Mouse (Mus musculus): ENCODE results near the gene Polr2g. TPM values are rescaled to one million over a fixed set of nuclear protein-coding genes. Genes with fewer than 3 reads are reported as not detected.
A peak's percentile ranks its signal among the peaks of the same experiment; 100 is the strongest.
"Not testable (repeated sequence)": the region's sequence is repeated elsewhere in the genome, so short reads cannot be mapped to it uniquely, and the experiment has no call there.

The Polr2g gene
- 6.3 TPM in 1 of 2 replicates, not detected in the other for polyA plus RNA-seq (2012; ENCODE audit: insufficient read depth, low replicate concordance)

GRCm38 (mm10) chr19:8798264-8798946 is at the start of gene Polr2g:
Polr2g (minus strand) TSS chr19:8798577.
- H3K27me3 ChIP-seq (replicated peaks) = no peaks in the 10 kb centered on the region
- TF ChIP-seq GATA1 (IDR thresholded peaks at IDR 0.05; ENCODE audit: borderline replicate concordance, low read length) = no peak
- peak; percentile 37; the same call in 1 of the 2 replicates for TF ChIP-seq FLI1 (IDR thresholded peaks at IDR 0.05; ENCODE audit: low read length)
- peak within 1 kb of the TSS; percentile 99 for H3K4me3 ChIP-seq (replicated peaks)
- H3K36me3 ChIP-seq (replicated peaks; ENCODE audit: low read length) = peaks cover 28% of the 10 kb centered on the region
- H3K9me3 ChIP-seq = peaks cover 2% of the 10 kb centered on the region
- H3K4me1 ChIP-seq = peaks cover 44% of the 10 kb centered on the region

- Histone ChIP-seq H3K27me3 (replicated peaks) (no peaks in the 10 kb centered on the region), H3K4me3 (replicated peaks) (no peak overlapping the region), H3K9me3 (no peaks in the 10 kb centered on the region)
Observed at GRCm38 (mm10) chr19:8844371-8845129, 46.2 kb upstream of the Polr2g start.

GRCm38 (mm10) chr19:8842961-8843360 is 44.6 kb upstream of the Polr2g start:
- H3K4me1 ChIP-seq = peaks cover 50% of the 10 kb centered on the region
- no peaks in the 10 kb centered on the region for H3K27me3 ChIP-seq (replicated peaks)
- H3K36me3 ChIP-seq (replicated peaks; ENCODE audit: low read length) = peaks cover 71% of the 10 kb centered on the region
- H3K9me3 ChIP-seq = no peaks in the 10 kb centered on the region
- TF ChIP-seq FLI1 (IDR thresholded peaks at IDR 0.05; ENCODE audit: low read length) = no peak
- TF ChIP-seq GATA1 (IDR thresholded peaks at IDR 0.05; ENCODE audit: borderline replicate concordance, low read length) = no peak
- peak overlapping the region; percentile 40 for H3K4me3 ChIP-seq (replicated peaks)

More at GRCm38 (mm10) chr19:8844371-8845129, 46.2 kb upstream of the Polr2g start:
- TF ChIP-seq GATA1 (IDR thresholded peaks at IDR 0.05; ENCODE audit: borderline replicate concordance, low read length) (no peak), FLI1 (IDR thresholded peaks at IDR 0.05; ENCODE audit: low read length) (no peak)
- peaks cover 35% of the 10 kb centered on the region for H3K4me1 ChIP-seq
- peaks cover 79% of the 10 kb centered on the region for H3K36me3 ChIP-seq (replicated peaks; ENCODE audit: low read length)

GRCm38 (mm10) chr19:8841012-8841411 is 42.6 kb upstream of the Polr2g start:
- Histone ChIP-seq H3K4me3 (replicated peaks) (peak overlapping the region; percentile 94), H3K9me3 (no peaks in the 10 kb centered on the region), H3K27me3 (replicated peaks) (no peaks in the 10 kb centered on the region), H3K4me1 (peaks cover 62% of the 10 kb centered on the region), H3K36me3 (replicated peaks; ENCODE audit: low read length) (peaks cover 55% of the 10 kb centered on the region)
- TF ChIP-seq GATA1 (IDR thresholded peaks at IDR 0.05; ENCODE audit: borderline replicate concordance, low read length) = no peak
- TF ChIP-seq FLI1 (IDR thresholded peaks at IDR 0.05; ENCODE audit: low read length) = no peak

GRCm38 (mm10) chr19:8839908-8840791 is 41.8 kb upstream of the Polr2g start:
- peaks cover 55% of the 10 kb centered on the region for H3K36me3 ChIP-seq (replicated peaks; ENCODE audit: low read length)
- H3K27me3 ChIP-seq (replicated peaks) = no peaks in the 10 kb centered on the region
- H3K9me3 ChIP-seq = no peaks in the 10 kb centered on the region
- no peak for TF ChIP-seq FLI1 (IDR thresholded peaks at IDR 0.05; ENCODE audit: low read length)
- no peak for TF ChIP-seq GATA1 (IDR thresholded peaks at IDR 0.05; ENCODE audit: borderline replicate concordance, low read length)
- peaks cover 62% of the 10 kb centered on the region for H3K4me1 ChIP-seq
- H3K4me3 ChIP-seq (replicated peaks) = peak overlapping the region; percentile 94

GRCm38 (mm10) chr19:8839103-8839907 is 40.9 kb upstream of the Polr2g start, which contains the start of gene Gng3:
Gng3 (minus strand) TSS chr19:8839194.
- Histone ChIP-seq H3K27me3 (replicated peaks) (no peaks in the 10 kb centered on the region), H3K4me3 (replicated peaks) (peak within 1 kb of the TSS; percentile 94), H3K9me3 (no peaks in the 10 kb centered on the region), H3K4me1 (peaks cover 59% of the 10 kb centered on the region), H3K36me3 (replicated peaks; ENCODE audit: low read length) (peaks cover 56% of the 10 kb centered on the region)
- TF ChIP-seq GATA1 (IDR thresholded peaks at IDR 0.05; ENCODE audit: borderline replicate concordance, low read length) (no peak), FLI1 (IDR thresholded peaks at IDR 0.05; ENCODE audit: low read length) (no peak)

GRCm38 (mm10) chr19:8838041-8838730 is 39.8 kb upstream of the Polr2g start:
- Histone ChIP-seq H3K27me3 (replicated peaks) (no peaks in the 10 kb centered on the region), H3K36me3 (replicated peaks; ENCODE audit: low read length) (peaks cover 59% of the 10 kb centered on the region), H3K4me3 (replicated peaks) (peak overlapping the region; percentile 93), H3K4me1 (peaks cover 58% of the 10 kb centered on the region), H3K9me3 (no peaks in the 10 kb centered on the region)
- TF ChIP-seq FLI1 (IDR thresholded peaks at IDR 0.05; ENCODE audit: low read length) (no peak), GATA1 (IDR thresholded peaks at IDR 0.05; ENCODE audit: borderline replicate concordance, low read length) (no peak)

- H3K36me3 ChIP-seq (replicated peaks; ENCODE audit: low read length) = peaks cover 60% of the 10 kb centered on the region
- no peaks in the 10 kb centered on the region for H3K27me3 ChIP-seq (replicated peaks)
- no peaks in the 10 kb centered on the region for H3K9me3 ChIP-seq
- H3K4me3 ChIP-seq (replicated peaks) = peak within 1 kb of the TSS; percentile 93
- peaks cover 58% of the 10 kb centered on the region for H3K4me1 ChIP-seq
- no peak for TF ChIP-seq GATA1 (IDR thresholded peaks at IDR 0.05; ENCODE audit: borderline replicate concordance, low read length)
- TF ChIP-seq FLI1 (IDR thresholded peaks at IDR 0.05; ENCODE audit: low read length) = no peak
Observed at GRCm38 (mm10) chr19:8837251-8837791, 38.9 kb upstream of the Polr2g start, which contains the start of gene Bscl2. Bscl2 (plus strand) TSS chr19:8837467.

GRCm38 (mm10) chr19:8836327-8836726 is 38.0 kb upstream of the Polr2g start:
- H3K4me3 ChIP-seq (replicated peaks); H3K27me3 ChIP-seq (replicated peaks); H3K9me3 ChIP-seq: not testable (repeated sequence)
- Histone ChIP-seq H3K4me1 (peaks cover 48% of the 10 kb centered on the region), H3K36me3 (replicated peaks; ENCODE audit: low read length) (peaks cover 61% of the 10 kb centered on the region)

Measured in megakaryocyte, embryonic 14.5 days (primary cell).